Mouse (Mus musculus): ENCODE results near the gene Rnf41.

The Rnf41 gene

DNA sequence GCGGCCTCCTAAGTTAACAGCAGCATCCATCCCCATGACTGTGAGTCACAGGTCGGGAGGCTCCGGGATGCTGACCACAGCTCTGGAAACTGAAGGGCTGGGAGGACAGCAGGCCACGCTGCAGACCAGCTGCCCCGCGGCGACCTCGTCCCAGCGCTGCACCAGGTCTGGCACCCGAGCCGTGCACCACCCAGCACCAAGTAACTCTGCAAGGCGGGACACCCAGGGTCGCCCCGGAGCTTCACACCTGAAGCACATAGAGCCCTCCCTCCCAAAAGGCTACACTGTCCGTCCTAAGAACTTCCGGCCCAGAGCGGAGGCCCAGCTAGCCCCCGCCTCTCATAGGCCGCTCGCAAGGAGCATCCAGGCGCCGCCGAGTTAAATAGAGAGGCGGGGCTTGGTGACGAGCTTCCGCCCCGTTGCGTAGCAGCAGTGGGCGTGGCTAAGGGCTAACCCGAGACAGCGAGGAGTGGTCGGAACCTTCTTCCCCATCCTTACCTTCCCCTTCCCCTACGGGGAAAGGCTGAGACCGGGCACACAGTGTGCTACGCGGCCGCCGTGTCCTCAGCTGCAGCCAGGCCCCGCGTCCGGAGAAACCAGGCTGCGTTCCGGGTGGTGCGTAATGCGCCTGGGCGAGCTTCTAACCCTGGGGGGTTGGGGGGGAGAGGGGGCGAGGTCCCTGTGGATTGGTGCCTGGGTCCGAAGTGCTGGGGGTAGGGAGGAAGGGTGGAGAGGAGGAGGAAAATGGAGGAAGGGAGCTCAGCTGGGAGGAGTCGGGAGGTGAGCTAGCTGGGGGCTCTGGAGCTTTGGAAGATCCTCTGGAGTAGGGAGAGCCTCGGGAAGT is at the start of gene Rnf41, which contains the start of gene Nabp2:
Rnf41 (plus strand) TSS at position 447 of the 844 bp plus-strand sequence.
Nabp2 (minus strand) TSS at position 282 of the 844 bp plus-strand sequence.
- peak; percentile 95 to 97 for DNase-seq (ENCODE audit: low spot score in 2 of 2)

DNA sequence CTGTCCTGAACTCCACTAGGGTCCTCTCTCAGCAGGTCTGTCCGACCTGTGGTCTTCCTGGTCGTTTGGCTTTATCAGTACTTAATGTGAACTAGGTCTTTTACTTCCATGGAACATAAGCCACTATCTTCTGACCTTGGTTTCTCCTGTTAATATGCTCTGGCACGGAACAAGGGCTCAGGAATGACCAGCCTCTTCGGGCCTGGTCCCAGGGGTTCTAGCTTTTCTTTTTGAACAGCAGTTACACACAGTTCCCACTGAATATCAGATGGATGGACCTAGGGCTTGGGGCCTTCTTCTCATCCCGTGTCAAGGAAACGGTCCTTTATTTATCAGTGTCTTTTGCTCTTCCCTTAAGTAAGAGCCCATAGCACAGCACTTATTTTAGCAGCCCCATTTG is 49.6 kb upstream of the Rnf41 start:
- no peak for DNase-seq (ENCODE audit: low spot score in 2 of 2)

DNA sequence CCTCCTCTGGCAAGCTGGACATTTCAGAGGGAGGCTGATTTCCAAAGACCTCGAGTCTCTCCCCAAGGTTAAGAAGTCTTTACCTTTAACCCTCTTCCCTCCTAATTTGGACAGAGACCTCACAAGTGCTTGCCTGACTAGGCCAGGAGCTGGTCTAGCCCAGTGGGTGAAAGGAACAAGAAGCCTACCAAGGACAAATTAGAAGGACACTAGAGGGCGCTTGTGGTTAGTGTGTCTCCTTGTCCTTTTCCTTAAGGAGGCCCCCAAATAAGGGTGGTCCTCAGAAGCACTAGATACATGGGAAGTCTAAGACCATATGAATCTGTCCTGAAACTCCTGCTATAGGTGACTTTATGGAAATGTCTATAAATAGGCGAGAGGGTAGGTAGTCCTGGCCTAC is 48.9 kb upstream of the Rnf41 start:
- DNase-seq (ENCODE audit: low spot score in 2 of 2), result peak in 1 of 2 experiments; percentile 43

DNA sequence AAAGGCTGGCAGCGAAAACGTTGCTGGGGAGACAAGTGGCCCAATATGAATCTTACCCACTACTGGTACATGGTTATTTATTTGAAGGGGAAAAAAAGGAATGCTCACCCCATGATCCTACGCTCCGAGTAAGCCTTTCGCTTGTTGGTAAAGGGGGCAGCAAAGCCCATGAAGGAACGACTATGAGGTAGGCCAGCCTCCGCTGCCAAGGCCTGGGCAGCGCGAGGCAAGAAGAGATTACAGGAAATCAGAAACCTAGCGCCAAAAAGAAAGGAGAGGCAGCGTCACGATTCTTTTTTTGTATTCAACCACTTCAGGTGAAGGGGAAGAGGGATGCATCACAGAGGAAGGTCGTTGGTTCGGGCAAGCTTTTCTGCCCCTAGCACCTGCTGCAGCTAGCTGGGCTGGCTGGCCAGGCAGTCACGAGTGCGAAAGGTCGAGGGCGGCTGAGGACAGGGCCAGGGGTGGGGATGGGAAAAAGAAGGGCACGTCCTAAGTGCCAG is 43.5 kb upstream of the Rnf41 start:
- DNase-seq (ENCODE audit: low spot score in 2 of 2), result no peak

DNA sequence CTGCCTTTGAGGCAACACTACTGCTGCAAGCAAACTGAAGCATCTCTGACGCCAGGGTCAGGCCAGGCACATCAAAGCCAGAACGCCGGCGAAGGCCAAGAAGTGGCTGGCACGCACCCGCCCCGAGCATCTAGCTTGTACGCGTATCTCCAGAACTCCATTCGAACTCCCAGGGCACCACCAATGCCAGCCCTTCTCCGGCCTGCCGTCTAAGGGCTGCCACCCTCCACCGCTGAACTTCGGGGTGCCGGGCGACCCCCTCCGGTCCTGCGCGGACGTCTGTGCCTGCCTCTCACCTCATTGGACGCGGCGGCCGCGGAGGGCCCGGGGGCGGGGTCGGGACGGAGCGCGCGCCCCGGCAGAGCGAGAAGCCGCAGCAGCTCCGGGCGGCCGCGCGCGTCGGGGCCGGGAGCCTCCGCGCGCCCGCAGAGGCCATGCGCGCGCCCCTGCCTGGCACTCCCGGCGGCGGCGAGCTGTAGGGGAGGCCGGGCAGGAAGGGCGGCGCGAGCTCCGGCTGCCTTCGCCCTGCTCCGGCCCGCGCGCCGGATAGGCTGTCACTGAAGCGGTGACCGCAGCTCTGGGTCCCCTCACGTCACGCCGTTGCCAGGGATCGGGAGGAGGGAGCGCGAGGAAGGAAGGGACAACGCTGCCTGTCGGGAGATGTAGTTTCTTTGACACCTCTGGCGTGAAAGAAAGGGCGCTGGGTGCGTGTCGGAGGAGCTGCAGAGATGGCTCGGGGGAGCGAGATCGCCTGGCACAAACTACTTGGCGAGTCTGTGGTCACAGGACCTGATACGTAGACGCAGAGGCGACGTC is 42.8 kb upstream of the Rnf41 start, which contains the start of gene Coq10a:
Coq10a (minus strand) TSS at position 596 of the 816 bp plus-strand sequence.
- DNase-seq (ENCODE audit: low spot score in 2 of 2), result peak; percentile 94 to 95

DNA sequence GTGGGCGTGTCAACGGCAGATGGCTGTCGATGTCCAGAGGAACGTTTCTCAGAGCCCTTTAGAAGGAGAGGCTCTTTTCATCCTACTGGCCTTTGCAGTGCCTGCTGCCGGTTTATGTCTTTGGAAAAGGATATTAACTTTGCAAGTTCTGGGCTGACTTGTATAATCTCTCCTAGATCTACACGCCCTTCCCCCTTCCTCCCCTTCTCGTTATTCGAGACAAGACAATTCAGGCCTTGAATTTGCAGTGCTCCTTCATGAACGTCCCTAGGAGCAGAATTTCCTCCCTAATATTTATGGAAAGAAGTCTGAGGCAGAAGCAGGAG is 42.3 kb upstream of the Rnf41 start:
- DNase-seq (ENCODE audit: low spot score in 2 of 2), result no peak

DNA sequence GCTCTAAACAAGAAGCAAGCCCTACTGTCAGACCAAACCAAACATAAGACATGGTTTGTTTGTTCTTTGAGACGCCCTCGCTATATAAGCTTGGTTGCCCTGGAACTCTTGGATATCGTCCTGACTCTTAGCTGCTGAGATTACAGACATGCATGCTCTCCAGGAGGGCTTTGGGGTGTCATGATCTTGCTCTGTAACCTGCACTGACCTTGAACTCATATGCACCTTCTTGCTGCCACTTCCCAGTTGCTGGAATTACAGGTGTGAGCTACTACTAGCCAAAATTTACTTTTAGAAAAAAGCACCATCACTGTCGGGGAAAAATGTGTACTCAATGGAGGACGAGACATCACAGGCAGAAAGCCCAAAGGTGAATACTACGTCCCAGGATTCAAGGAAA is 41.9 kb upstream of the Rnf41 start:
- DNase-seq (ENCODE audit: low spot score in 2 of 2), result no peak

DNA sequence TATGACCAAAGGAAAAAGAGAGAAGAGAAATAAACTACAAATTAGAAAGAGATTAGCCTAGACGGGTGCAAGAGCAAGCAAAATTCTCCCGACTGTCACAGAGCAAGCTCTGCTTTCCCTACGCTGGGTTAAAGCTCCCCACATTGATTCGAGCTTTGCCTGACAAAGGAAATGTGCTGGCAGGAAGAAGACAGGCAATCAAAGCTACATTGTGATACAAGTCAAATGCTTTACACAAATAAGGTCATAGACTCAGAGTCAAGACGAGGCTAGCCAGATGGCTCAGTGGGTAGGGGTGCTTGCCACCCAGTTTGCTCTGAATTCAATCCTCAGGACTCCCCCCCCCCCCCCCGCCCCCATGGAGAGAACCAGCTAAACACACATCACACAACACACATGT is 41.4 kb upstream of the Rnf41 start:
- DNase-seq (ENCODE audit: low spot score in 2 of 2), result no peak

DNA sequence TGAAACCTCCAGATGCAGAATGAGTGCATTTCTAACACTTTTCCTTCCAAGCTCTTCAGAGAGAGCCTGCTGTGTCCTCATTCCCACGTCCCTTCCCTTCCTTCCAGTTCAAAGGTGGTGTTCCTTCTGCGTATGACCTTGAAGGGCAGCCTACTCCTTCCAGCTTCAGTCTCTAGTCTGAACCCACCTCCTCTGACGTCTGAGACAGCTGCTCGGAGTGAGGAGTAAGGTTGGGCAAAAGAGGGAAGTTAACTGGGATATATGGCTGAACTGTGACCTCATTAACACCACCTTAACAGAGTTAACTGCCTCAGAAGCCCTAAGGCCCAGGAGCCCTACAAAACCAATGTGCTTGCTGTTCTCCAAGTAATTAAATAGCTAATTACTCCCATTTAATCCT is 40.9 kb upstream of the Rnf41 start:
- no peak for DNase-seq (ENCODE audit: low spot score in 2 of 2)

DNA sequence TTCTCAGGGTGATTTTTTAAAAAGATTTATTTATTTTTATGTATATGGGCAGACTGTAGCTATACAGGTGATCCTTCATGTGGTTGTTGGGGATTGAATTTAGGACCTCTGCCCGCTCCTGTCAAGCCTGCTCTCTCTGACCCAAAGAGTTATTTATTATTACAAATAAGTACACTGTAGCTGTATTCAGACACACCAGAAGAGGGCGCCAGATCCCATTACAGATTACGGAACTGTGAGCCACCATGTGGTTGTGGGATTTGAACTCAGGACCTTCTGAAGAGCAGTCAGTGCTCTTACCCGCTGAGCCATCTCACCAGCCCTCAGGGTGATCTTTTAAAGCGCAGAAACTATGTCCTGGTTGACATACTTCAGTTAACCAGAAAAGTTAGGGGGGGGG is 39.3 kb upstream of the Rnf41 start:
- DNase-seq (ENCODE audit: low spot score in 2 of 2), result no peak

DNA sequence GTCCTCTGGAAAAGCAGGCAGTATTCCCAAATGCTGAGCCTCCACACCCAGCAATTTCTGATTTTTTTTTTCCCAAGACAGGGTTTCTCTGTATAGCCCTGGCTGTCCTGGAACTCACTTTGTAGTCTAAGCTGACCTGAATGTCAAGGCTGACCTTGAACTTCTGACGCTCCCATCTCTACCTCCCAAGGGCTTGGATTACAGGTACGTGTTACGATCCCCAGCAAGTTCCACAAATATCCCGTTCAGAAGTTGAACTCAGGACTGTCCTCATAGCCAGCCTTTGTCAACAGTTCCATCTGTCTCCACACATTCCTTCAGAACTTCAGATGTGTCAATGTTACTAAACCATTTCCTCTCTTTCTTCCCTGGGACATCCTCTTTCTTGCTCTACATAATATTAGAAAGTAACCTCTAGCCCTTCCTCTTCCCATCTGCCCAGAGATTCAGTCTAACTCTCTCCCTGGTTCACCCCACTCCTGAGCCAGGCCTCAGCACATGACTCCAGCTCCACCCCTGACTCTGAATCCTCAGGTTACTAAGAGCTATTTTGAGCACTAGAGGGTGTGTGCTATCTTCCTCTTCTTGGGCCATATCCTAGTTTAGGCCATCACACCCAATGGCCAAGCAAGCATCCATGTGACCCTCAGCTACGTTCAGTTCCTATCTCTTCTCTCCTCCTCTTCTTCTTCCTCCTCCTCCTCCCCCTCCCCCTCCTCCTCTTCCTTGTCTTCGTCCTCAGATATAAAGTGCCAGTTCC is 38.3 kb upstream of the Rnf41 start:
- DNase-seq (ENCODE audit: low spot score in 2 of 2), result no peak

DNA sequence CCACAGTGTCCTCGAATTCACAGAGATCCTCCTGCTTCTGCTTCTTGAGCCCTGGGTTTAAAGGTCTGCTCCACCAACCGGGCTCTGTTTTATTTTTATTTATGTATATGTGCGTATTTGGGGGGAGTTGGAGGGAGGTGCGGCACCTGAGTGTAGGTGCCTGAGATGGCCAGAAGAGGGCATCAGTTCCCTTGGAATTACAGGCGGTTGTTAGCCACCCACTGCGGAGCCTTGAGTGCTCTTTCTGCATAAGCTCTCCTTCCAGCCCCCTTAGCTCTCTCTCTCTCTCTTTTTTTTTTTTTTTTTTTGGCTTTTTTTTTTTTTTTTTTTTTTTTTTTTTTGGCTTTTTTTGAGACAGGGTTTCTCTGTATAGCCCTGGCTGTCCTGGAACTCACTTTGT is 37.1 kb upstream of the Rnf41 start:
- no peak for DNase-seq (ENCODE audit: low spot score in 2 of 2)

DNA sequence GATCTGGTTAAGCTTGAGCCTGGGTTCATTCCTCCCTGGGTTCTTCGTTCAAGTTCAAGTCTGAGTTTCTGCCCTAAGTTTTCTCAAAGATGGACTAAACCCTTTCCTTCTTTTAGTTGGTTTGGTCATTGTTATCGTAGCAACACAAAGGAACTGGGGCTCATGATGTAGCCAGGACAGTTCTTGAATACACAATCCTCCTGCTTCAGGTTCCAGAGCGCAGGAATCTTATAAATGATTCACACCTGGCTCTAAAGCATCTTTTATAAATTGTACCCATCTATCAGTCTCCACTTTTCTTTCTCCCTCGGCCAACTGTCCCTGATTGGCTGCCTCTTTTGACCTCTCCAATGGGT is 35.4 kb upstream of the Rnf41 start:
- DNase-seq (ENCODE audit: low spot score in 2 of 2), result no peak

DNA sequence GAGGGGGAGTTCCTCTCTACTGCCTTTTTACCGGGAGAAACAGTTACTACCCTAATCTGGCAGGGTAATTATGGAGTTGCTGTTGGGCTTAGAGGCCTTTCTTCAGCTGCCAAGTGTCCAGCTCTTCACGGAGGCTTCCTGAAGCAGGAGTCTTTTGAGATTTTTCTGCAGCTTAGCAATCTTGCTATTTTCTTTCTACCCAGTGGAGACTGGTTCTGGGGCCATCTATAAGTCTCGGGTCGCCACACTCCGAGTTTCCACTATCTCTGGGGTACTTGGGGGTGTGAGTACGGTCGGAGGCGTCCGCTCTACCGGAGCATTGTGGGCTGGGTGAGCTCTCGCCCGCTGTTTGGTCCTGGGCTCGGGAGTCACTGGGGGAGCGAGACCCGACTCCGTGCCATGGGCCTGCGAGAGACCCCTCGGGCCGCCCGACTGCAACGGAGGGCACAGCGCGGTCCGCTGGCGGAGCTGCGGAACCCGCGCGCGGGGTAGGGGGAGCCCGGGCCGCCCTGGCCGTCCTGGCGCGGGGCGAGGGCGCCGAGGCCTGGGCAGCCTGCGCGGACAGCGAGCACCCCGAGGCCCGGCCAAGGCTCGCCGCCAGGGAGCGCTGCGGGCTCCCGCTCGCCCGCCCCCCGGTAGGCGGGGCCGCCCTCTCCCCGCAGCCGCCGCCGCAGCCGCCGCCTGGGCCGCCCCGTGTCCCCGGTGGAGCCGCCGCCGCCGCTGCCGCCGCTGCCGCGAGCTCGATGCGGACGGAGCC is 34.8 kb upstream of the Rnf41 start, which contains the start of gene Ankrd52:
Ankrd52 (plus strand) TSS at position 661 of the 757 bp plus-strand sequence.
- DNase-seq (ENCODE audit: low spot score in 2 of 2), result peak; percentile 80

DNA sequence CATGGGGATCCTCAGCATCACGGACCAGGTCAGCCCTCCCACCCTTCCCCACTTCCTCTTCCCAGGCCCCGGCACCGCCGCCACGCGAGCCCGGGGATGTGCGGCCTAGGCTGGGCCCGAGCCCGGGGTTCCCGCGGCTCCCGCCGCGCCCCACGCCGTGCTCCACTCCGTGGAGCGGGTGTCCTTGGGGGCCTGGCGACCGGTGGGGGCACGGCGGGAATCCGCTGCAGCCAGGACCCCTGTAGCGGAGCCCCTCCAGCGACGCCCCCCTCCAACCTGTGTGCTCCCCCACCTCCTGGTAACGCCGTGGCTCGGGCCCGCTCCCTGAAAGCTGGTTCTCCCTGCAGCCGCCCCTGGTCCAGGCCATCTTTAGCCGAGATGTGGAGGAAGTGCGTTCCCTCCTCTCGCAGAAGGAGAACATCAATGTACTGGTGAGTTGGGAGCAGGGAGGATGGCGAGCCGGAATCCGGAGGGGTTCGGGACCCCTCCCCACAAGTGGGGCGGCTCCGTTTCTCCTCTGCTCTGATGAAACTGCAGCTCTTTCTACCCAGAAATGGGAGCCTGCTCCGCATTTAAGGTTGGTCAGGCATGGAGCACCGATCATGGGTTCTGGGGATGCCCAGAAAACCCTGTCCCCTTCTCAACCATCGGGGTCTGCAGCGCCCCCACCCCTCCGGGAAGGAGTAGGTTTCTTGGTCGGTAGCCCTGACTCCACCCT is 34.1 kb upstream of the Rnf41 start:
- DNase-seq (ENCODE audit: low spot score in 2 of 2), result peak; percentile 36 to 50

DNA sequence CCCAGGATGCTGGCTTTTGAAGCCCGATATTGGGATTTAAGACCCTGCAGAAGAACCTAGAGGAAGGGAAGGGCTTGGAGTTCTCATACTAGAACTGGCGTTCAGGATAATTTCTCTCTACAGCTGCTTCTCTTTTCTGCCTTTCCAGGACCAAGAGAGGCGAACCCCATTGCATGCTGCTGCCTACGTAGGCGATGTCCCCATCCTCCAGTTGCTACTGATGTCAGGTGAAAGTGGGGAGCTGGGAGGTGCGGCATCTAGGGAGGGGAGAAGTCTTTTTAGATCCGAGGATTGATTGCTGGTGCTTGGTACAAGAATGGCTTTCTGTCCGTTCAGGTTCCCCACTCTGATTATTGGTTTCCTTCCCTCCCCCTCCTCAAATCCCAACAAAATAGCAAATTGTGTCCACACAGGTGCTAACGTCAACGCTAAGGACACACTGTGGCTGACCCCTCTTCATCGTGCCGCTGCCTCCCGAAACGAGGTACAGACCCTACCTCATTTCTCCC is 33.5 kb upstream of the Rnf41 start:
- DNase-seq (ENCODE audit: low spot score in 2 of 2), result no peak

DNA sequence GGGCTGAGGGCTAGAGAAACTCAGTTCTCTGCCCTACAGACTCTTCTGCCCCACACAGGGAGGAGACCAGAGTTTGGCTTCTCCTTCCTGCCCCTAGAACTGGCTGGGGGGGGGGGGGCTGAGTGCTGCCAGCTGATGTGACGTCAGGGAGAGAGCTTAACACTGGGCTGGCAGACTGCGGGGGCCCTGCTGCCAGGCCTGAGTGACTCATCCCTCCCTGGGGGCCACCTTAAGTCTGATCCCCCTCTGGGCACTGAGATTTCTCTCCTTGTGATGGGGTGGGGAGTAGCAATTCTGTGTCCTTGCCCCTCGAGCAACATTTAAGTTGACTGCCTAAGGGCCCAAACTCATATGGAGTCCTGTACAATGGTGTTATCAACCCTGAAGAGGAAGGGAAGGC is 33.0 kb upstream of the Rnf41 start:
- no peak for DNase-seq (ENCODE audit: low spot score in 2 of 2)

DNA sequence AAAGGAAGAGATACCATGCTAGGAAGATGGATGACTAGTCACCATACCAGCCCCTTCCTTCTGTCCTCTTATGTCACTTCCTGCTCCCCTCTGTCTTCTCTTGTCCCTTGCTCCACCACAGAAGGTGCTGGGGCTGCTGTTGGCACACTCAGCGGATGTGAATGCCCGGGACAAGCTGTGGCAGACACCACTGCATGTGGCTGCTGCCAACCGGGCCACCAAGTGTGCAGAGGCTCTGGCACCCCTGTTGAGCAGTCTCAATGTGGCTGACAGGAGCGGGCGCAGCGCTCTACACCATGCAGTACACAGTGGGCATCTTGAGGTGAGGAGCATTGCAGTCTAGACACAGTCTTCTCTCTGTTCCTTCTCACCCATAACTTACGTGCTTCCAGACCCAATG is 32.2 kb upstream of the Rnf41 start:
- DNase-seq (ENCODE audit: low spot score in 2 of 2), result no peak

DNA sequence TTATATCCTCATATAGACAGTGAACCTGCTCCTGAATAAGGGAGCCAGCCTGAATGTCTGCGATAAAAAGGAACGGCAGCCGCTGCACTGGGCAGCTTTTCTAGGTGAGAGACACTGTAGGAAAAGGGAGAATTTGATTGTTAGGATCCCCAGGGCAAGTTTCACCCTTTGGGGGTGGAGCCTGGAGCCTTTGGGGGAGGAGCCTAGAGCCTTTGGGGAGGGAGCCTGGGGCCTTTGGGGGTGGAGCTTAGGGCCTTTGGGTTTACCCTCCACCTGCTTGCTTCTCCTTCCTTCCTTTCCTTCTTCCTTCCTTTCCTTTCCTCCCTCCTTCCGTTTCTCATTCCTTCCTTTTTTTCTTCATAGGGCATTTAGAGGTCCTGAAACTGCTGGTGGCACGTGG is 30.9 kb upstream of the Rnf41 start:
- DNase-seq (ENCODE audit: low spot score in 2 of 2), result no peak

DNA sequence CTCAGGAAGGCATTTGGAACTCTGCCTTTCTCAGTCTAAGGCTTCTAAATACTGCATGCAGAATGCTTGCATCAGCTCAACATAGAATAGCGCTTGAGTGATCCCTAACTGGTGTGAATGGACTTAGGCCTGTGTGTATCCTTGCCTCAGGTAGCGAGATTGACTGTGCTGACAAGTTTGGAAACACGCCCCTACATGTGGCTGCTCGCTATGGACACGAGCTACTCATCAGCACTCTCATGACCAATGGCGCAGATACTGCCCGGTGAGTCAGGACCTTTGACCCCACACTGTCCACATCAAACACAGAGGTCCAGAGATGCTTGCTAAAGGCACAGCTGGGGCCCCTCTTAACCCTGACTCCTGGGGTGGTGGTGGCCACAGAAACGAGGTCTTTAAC is 29.0 kb upstream of the Rnf41 start:
- DNase-seq (ENCODE audit: low spot score in 2 of 2), result no peak
